Mouse (Mus musculus) cerebellum, postnatal 25 days (tissue): ENCODE measurements around the gene Padi2.

Experiments
- DNase-seq, 2 experiments: peaks; one replicate each; pipeline ENCODE4 v3.0.0; 2021; ENCODE audit warnings: mixed read lengths in 2 of 2

Gene Padi2

DNA sequence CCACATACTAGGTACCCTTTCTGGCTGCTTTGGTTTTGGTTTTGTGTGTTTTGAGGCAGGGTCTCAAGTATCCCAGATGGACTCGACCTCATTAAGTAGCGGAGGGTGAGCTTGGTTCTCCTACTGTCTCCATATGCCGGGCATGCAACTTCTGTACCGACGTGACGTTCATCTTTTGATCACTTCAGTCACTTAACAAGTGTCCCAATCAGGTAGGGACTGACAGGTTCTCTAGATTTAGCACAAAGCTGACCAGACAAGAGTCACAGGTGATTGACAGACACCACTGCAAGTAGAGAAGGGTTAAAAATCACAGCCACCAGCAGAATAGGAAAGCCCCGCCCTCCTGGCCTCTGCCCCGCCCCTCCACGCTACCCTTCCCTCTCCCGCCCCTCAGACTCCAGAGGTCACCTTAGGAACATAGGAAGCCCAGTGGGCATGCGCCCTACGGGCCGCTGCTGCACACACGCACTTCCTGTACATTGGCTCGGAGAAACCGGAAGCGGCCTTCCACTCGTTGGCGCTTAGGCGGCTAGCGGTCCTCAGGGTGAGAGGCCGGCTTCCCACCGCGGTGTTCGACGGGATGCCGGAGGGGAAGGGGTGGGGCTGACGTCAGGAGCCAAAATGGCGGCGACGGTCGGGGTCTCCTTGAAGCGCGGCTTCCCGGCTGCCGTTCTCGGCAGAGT lies 54.8 kb downstream of the Padi2 start, which contains the start of gene Sdhb:
Gene Sdhb (plus strand): TSS at position 423 of the 686 bp plus-strand sequence.
- peak; percentile 95 to 97 for DNase-seq

DNA sequence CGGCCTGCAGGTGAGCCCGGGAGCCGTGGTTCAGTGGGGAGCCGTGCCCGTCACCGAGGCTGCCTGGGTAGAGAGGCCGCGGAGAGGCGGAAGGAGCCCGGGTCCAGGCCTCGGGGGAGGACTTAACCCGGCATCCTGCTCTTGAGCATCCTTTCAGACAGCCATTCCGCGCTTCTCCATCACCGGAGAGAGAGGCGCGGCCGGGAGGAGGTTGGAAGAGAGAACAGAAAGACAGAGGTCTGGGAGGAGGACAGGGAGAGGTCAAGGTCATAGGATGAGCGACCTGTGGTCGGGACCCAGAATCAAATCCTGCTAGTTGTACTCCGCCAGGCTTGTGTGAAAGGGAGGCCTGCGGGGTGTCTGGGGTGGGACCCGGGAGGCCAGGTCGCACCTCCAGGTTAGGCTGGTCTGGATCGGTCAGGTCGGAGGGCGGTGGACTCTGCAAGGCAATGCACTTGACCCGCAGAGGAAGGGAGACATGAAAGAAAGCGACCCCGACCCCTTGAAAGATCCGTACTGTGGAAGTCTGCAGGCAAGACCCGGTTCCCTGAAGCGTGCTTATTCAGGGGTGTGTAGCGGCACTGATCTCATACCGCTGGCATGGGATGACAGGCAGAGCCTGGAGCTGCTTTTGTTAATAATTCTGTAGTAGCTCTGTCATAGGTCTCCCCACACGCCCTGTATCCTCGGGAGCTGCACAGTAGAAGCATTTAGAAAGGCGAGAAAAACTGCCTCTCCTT lies 55.5 kb downstream of the Padi2 start:
- no peak for DNase-seq

DNA sequence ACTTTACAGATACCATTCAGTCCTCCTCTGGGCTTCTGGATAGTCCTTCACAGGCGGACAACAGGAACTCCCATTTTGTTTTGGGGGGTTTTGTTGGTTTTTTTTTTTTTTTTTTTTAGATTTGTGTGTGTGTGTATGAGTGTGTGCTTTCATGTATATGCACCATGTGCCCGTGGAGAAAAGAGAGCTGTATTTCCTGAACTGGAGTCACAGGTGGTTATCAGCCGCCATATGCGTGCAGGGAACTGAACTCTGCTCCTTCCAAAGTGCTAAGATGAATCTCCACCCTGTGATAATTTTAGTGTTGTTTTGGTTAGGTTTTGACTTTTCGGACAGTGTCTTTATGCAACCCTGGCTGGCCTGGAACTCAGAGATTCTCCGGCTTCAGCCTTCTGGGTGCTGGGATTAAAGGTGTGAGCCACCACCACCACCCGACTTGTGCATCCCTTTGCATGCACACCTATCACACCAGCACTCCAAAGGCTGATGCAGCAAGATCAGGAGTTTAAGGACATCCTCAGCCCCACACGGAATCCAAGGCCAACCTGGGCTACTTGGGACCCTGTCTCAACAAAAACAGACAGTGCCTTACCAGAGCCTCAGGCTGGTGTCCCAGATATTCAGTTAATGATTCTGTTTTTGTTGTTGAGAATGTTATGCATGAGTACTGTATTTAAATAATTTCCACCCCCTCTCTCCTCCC lies 56.2 kb downstream of the Padi2 start:
- DNase-seq = no peak

DNA sequence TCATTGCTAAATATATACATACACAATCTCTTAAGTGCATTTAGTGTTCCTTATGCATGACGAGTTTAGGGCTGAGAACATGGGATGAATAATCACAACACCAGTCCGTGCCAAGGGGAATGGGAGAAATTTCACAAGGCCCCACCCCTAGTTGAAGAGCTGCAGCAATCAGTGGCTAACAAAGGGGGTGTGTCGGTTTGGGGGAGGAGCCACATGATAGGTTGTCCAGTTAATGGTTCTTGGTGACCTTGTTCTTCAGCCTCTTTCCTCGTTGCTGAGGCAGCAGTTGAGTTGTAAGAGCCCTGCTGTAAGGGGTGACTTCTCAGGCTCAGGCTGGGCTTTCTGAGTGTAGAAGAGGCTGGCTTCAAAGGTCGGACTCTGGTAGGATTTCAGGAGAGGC lies 56.8 kb downstream of the Padi2 start:
- DNase-seq = no peak

DNA sequence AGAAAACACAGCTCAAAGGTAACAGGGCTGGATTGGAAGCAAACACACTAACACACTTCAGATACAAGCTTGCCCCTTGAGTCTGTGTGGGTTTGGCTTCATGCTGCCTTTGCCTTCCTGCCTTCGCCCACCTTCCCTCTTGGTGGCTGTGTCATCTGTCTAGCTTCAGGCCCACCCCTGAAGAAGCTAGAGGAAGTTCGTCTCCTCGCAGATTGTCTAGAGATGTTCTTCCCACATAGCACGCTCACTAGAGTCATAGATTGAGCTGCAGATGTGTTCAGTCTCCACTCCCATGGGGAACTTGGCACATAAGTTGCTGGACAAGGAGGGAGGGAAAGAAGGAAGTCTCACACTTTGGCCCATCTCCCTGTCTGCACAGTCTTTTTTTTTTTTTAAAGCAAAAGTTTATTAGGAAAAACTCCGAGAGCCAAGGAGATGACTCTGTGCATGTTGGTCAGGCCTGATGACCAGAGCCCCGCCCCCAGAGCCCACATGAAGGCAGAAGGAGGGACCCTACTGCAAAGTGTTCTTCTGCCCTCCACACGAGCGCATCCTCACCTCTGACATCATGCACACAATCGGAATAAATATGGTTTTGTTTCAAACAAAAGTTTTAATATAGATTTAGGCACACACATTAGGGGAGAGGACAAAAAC lies 57.9 kb downstream of the Padi2 start:
- DNase-seq = no peak

DNA sequence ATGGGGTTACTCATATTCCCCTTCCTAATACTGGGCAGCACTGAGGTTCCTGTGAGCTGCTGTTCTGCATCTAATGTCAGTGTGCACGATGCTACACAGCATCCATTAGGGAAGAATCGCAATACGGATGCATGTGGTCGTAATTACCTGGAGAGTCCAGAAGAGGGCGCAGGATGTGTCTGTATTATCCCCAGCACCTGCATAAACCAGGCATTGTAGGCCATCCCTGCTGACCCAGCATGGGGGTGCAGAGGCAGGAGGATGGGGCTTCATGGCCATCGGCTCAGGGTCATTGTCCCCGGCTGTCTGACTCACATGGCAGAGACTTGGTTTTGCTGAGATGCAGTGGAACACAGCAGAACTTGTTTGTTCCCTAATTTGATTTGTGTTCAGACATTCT lies 58.5 kb downstream of the Padi2 start:
- peak; percentile 79 to 87 for DNase-seq

DNA sequence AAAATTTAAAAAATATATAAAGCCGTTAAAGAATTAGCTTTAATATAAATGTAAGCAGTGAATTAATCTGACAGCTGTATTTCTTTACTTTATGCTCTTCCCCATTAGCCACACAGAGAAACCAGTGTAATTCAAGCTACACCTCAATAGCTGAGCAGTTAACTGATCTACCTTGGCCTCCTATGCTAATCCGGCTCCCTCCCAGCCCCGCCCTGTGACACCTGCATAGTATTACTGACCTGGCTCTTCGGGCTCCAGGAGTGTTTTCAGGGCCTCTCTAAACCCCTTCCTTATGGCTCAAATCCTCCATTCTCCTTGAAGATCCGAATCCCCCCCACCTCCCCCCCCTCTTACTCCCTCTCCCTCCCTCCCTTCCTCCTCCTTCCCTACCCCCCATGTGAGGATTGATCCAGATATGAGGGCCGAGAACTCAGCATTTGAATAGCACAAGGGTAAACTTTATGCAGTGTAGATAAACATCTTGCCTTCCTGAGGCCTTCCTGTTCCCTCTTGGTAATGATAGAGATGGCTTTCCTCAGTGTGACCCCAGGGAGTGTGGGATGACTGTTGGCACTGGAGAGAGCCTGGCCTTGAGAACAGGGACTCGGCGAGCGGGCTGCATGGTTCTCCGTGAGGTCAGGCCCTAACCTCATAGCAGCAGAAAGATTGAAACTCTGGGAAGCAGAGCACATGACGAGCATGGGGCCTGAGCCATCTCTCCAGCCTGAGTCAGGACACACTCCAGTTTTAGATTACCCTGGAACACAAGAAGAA lies 61.4 kb downstream of the Padi2 start:
- DNase-seq = no peak

DNA sequence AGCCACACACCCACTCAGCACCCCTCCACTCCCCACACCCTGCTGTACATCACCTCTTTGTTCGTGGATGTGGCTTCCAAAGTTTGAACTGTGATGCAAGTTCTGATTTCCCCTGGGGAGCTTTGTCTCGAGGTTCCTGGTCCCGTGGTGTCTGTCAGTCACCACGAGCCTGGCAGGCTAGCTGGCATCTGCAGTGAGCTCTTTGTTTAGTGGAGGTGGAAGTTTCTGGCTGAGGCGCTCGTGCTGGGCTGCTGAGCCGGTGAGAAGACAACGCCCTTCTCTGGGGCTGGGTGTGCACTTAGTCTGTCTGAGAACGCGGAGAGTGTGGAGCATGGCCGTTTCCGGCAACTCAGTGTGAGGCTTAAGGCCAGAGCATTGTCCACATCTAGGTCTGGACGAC lies 65.5 kb downstream of the Padi2 start:
- DNase-seq = no peak

DNA sequence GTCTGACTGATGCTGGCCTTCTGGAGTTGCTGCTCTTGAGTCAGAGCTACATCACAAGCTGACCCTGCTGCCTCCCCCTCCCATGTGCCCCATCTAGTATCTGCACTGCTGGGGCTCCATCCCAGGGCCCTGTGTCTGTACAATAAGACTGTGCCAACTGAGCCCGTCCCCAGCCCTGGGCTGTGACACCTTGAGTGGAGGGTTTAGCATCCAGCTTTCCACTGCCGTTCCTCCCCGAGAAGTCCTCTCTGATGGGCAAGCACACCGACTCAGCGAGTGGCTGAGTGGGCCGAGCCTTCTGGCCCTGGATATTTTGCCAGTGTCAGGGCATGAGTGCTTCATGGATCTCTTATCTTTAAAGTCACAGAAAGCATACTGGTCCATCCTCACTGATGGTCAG lies 68.3 kb downstream of the Padi2 start:
- no peak for DNase-seq

DNA sequence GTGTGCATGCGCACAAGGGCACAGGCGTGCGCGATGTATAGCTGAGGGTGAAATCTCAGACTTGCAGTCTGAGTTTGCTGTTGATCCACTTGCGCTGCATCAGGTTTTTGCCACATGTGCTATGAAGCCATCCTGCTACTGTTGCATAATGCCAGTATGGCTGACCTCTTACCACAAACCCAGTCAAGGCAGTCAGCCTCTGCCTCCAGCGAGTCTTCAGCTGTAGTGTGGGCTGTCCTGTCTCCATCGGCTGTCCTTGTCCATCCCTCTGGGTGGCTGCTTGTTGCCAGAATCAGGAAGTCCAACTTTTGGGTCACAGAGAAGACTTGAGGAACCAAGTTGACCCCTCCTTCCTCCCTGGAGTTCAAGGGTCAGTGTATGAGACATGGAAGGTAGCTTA lies 69.2 kb downstream of the Padi2 start:
- no peak for DNase-seq

DNA sequence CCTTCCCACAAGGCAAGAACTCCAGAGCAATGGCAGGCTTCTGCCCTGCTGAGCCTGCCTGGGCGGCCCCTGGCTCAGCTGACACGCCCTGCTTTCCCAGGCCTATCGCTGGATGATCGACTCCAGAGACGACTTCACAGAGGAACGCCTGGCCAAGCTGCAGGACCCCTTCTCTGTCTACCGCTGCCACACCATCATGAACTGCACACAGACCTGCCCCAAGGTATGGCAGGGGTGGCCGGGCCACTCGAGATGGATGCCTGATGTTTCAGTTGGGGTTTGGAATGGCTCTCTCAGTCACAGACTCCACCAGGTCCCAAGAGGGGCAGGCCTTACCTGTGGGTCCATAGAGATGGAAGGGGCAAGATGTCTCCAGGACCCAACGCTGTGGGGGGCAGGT lies 71.1 kb downstream of the Padi2 start:
- no peak for DNase-seq

DNA sequence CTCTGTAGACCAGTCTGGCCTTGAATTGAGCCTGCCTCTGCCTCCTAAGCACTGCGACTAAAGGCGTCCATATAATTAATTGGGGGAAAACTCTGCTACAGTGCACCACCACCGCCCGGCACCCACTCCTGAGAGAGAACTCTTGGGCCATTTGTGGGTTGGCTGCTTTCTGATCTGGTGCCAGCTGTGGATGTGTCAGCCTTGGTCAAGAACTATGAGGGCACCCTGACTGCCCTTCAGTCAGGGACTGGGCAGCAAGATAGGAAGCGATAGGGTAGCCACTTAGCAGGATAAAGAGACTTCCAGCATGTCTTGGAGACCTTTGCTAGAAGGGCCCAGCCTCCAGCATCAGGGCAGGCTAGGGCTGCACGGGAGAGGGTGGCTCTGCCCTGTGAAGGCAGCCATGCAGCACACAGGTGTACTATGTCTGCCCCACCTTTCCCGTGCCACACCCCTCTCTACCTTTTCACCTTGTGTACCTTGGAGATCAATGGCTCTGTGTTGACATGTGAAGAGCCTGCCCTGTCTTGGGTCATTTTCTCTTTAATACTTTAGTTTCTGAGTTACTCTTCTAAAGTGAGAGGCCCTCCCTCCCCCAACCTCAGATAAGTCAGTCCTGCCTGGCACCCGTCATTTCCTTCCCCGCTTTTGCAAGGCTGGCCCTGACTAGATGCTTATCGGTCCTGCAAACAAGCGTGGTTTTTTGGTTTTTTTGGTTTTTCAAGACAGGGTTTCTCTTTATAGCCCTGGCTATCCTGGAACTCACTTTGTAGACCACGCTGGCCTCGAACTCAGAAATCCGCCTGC lies 71.9 kb downstream of the Padi2 start:
- no peak for DNase-seq

DNA sequence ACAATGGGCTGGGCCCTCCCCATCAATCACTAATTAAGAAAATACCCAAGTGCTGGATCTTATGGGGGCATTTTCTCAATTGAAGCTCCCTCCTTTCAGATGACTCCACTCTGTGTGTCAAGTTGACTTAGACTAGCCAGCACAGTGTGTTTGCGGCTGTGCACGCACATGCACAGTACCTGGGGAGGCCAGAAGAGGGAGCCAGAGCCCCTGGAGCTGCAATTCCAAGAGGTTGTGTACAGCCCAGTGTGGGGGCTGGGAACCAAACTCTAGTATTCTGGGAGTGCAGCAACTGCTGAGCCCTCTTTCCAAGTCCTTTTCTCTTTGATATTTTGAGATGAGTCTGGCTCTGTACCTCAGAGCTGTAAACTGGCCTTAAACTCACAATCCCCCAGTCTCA lies 75.5 kb downstream of the Padi2 start:
- peak in 1 of 2 experiments; percentile 48 for DNase-seq

DNA sequence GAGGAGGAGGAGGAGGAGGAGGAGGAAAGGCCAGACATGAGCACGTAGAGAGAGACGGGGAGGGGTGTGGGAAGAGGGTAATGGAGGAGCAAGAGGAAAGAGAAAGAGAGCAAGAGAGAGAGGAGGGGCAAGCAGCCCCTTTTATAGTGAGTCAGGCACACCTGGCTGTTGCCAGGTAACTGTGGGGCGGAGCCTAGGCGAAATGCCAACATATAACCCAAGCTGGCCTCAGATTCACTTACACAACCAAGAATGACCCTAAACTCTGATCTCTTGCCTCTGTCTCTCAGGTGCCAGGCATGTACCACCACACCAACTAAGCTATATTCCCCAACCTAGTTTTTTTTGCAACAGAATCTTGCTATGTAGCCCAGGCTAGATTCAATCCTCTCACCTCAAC lies 76.7 kb downstream of the Padi2 start:
- no peak for DNase-seq

DNA sequence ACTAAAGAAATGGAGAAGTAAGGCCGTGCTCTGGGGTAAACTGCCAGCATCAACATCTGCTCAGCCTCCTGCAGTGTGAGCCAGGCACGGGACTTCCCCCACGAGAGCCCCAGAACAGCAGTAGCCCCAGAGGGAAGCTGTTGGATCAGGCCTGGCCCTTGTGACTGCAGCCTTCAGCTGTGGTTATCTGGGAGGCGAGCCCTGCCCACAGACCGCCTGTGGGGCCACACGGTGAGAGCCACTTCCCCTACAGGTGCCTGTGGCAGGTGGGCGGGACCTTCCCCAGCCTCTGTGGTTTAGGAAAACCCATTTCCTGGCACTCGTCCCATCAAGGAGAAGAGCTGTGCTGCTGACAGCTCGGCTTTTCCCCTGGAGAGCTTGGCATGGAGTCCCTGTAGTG lies 77.3 kb downstream of the Padi2 start:
- no peak for DNase-seq

DNA sequence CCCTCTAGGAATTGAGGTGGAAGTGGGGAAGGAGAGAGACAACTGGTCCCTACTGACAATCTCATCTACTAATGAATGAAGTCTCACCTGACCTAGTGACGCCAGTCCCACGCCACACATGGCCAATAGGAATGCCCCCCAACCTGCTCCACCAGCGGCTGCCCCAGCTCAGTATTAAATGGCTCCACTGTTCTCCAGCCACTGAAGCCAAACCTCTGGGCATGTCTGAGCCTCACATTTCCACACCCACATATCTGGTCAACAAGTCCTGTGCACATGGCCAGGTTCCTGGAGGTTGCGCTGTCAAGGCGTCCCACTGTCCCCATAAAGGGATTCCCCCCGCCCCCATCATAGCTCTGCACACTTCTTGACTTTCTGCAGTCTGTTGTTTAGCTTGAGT lies 78.4 kb downstream of the Padi2 start:
- no peak for DNase-seq

DNA sequence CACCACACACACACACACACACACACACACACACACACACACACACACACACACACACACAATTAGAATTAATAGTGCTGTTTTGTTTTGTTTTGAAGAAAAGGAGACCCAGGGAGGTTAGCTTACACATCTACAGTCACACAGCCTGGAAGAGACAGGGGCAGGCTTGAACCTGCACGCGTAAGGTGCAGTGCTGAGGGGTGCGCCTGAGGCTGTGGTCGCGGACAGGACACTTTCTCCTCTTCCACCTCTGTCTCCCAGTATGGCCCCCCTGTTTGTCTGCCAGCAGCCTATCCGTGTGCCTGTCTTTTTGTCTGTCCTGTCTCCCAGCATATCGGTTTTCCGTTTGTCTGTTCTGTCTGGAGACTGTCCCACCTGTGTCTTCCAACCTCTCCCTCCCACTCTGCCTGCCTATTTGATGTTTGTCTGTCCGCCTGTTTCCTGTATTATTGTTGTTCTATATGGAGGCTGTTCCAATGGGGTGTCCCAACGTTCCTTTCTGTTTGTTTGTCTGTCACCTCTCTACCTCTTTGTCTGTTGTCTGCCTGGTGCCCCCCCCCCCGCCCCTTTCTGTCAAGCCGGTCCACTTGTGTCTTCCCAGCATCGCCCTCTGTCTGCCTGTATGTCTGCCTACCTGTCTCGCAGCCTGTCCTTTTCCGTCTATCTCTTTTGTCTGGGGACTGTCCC lies 80.0 kb downstream of the Padi2 start:
- DNase-seq = no peak

DNA sequence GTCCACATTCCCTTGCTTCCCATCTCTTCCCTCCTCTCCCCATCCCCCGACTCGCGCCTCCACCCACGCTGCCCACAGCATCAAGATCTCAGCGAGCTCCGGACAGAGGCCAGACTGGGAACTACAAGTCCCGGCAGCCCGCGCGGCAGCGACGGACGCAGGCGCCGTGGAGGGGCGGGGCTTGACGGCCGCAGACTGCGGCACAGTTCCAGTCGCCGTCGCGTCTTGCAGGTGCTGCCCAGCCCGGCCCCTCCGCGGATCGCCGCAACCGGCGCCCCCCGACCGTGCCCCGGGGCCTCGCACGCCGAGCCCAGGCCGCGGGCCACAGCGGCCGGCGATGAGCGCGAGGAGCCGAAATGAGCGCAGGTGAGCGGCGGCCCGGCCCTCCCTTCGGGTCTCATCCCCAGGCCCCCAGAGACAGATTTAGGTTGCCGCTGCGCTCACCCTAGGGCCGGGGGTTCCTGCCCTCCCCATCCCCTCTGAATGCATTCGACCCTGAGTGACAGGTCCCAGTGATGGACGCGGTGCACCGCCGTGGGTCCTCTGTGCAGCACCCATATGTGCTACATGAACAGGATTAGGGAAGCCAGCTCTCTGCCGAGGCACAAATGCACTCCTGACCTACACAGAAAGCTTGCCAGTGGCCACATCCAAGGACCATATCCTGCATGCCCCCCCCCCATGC lies 80.7 kb downstream of the Padi2 start, which contains the start of gene Atp13a2:
Gene Atp13a2 (plus strand): TSS at position 163 of the 685 bp plus-strand sequence.
- DNase-seq = peak; percentile 97 to 98

DNA sequence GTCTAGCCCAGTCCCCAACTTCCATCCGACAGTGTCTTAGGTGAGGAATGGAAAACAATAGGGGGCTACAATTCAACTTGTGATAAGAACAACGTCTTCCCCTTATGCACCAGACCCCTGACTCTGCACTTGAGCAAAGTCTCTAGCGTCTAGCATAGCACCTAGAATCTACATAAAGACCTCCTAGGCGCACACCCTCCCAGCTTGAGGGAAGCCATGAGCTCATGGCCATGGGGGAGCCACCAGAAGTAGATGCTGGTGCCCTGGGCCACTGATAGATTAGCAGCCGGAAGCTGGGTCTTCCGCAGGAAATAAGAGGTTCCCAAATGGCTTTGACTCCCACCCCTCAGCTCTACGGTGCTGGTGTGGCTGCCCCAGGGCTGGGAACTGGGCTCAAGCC lies 81.3 kb downstream of the Padi2 start:
- no peak for DNase-seq

DNA sequence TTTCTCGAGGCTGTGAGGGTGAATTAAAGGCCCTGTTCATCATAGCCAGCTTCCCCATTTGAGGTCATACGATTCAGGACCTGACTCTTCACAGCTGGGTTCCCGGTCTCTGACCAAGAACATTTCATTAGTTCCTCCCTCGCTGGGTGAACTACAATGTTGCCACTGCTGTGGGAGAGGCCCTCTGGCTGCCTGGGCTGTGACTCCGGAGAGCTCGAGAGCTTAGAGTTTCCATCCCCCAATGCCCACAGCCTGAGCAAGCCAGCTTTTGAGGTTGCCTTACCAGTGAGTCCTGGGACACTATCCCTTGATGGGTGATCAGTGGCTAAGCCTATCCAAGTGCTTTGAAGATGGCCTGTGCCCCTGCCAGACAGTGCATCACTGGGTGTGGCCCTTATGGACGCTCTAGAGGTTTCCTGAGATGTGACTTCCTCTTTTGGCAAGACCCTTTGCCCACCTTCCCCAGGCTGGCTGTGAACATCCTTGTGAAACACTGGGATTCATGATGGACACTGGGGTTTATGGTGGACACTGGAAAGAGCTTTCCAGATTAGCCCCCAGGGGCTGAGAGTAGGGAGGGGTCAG lies 82.7 kb downstream of the Padi2 start:
- DNase-seq = no peak
